14 mouse cellular contexts compared by ENCODE assay signal in genomic region chr2:59245098-59245388, GRCm38 (mm10).
"Had no signal": no experiment of that assay in that cellular context is flagged by ENCODE, and none has a peak within 500 bp of the region (broad histone marks: within the 10 kb centered on the region; RNA-seq: fewer than 3 reads in every experiment).

No protein-coding gene starts in this region.

- H3K36me3 ChIP-seq: liver, embryonic 15.5 days; midbrain, embryonic 12.5 days; neural tube, embryonic 12.5 days; stomach, embryonic 15.5 days had no signal

- H3K4me1 ChIP-seq: liver, embryonic 15.5 days; lung, embryonic 15.5 days; neural tube, embryonic 12.5 days; stomach, embryonic 15.5 days had no signal

- H3K27ac ChIP-seq: liver, embryonic 15.5 days; lung, embryonic 15.5 days; midbrain, embryonic 10.5 days; midbrain, embryonic 12.5 days; neural tube, embryonic 12.5 days; stomach, embryonic 15.5 days; stomach, postnatal 0 days had no signal

- H3K9ac ChIP-seq: liver, embryonic 15.5 days; liver, postnatal 0 days; lung, embryonic 15.5 days; midbrain, embryonic 12.5 days; neural tube, embryonic 12.5 days; stomach, embryonic 15.5 days had no signal

- H3K9me3 ChIP-seq: liver, embryonic 15.5 days; lung, embryonic 15.5 days; midbrain, embryonic 10.5 days; midbrain, embryonic 12.5 days; neural tube, embryonic 12.5 days; stomach, embryonic 15.5 days had no signal

- ATAC-seq: liver, postnatal 0 days; midbrain, embryonic 16.5 days had no signal

- H3K4me3 ChIP-seq: liver, embryonic 15.5 days; lung, embryonic 15.5 days; midbrain, embryonic 10.5 days; midbrain, embryonic 12.5 days; neural tube, embryonic 12.5 days; stomach, embryonic 15.5 days had no signal

- H3K4me2 ChIP-seq: liver, embryonic 15.5 days; lung, embryonic 15.5 days; midbrain, embryonic 12.5 days; neural tube, embryonic 12.5 days; stomach, embryonic 15.5 days had no signal

- H3K27me3 ChIP-seq: liver, embryonic 15.5 days; lung, embryonic 15.5 days; midbrain, embryonic 12.5 days; neural tube, embryonic 12.5 days; stomach, embryonic 15.5 days had no signal

- DNase-seq: liver, postnatal 0 days; lung, adult 2 months; lung, postnatal 14 days; lung, postnatal 36 days; midbrain, embryonic 14.5 days; right cerebral cortex, postnatal 14 days had no signal
